Mouse (Mus musculus): ENCODE measurements around the gene Nectin2. TPM values are rescaled to one million over a fixed set of nuclear protein-coding genes. Genes with fewer than 3 reads are reported as not detected.

The Nectin2 gene
- polyA plus RNA-seq, 1 experiment from 2014 or later, result 34.4 TPM

- H3K4me2 ChIP-seq, result peak overlapping the region; percentile 98
- H3K36me3 ChIP-seq, result peaks cover 4% of the 10 kb centered on the region
- H3K27ac ChIP-seq, result peak overlapping the region; percentile 80
- peaks cover 75% of the 10 kb centered on the region for H3K4me1 ChIP-seq
- peak overlapping the region; percentile 70 for H3K4me3 ChIP-seq
- H3K27me3 ChIP-seq (replicated peaks), result no peaks in the 10 kb centered on the region; the same call in 1 of the 2 replicates
- no peaks in the 10 kb centered on the region for H3K9me3 ChIP-seq (replicated peaks)
- H3K9ac ChIP-seq, result peak overlapping the region; percentile 83
- WGBS (ENCODE audit: insufficient replicate concordance), result 1% methylated on average over 32 of the region's 32 CpGs
- no peak for ATAC-seq
Observed at GRCm38 (mm10) chr7:19748219-19749195, 1.8 kb downstream of the Nectin2 start.

DNA sequence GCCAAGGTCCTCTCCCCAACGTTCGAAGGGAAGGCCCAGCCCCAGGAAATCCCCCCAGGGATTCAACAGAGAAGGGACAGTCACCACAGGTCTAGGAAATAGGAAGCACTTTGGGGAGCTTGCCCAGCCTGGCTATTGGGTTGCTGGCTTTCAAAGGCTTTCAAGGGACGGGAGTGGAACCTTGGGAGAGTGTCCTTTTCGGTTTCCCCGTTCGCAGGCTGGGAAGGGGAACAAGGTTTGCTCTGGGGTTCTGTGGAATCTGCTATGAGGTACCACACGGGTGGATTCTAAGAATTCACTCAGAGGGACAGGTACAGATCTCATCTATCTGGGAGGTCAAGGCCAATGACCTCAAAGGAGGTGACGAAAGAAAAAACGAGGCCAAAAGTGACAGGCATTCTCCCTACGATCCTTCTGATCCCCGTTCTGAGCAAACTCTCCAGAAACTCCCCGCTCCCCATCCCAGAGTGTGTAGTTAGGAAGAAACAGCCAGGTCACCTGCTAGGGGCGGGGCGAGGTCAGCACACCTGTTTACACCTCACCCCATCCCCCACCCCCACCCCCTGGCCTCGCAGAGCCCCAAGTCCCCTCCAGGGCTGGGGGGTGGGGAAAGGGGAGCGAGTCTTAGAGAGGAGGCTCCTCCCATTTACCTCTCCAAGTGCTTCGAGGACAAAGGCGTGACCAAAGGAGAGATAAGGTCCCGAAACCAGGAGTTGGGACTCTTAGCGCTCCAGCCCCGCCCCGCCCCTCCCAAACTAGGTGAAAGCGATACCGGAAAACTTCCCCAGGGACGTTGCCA lies 2.7 kb downstream of the Nectin2 start:
- 5% methylated on average over 25 of the region's 25 CpGs for WGBS (ENCODE audit: insufficient replicate concordance)
- Histone ChIP-seq H3K4me3 (peak overlapping the region; percentile 70), H3K4me1 (peaks cover 81% of the 10 kb centered on the region), H3K9ac (peak overlapping the region; percentile 83), H3K4me2 (peak overlapping the region; percentile 98), H3K9me3 (replicated peaks) (no peaks in the 10 kb centered on the region), H3K27me3 (replicated peaks) (no peaks in the 10 kb centered on the region; the same call in 1 of the 2 replicates), H3K27ac (peak overlapping the region; percentile 50), H3K36me3 (peaks cover 8% of the 10 kb centered on the region)
- no peak for ATAC-seq

DNA sequence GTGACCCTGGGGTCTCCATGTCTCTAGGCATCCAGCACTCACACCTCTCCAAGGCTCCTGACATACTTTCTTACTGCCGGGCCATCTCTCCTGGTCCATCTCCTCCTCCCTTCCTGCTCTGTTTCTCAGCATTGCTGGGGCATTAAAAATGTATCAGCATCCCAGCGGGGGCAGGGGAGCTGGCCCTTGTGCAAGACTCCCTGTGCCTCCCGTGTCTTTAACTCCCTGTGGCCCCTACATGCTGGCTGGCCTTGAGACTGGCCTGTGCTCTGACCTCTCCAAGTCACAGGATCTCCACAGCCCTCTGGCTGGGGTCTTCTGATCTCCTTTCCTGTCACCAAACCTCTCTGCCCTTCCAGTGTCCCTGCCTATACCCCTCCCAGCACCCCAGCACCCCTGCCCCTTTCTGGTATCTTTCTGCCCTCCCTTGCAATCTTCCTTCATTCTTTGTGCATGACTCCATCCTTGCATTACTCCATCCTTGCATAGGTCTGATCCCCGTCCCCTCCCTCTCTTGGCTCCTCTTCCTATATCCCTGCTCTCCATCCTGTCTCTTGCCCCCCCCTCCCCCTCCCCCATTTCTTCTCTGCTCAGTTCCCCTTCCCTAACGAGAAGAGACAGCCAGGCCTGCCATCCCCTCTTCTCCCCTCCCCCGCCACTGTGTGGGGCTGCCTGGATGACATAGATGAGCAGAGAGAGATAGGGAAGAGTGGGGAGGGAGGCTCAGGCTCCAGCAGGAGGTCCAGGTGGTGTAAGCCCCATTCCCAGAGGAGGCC lies 3.7 kb downstream of the Nectin2 start:
- ATAC-seq, result no peak
- Histone ChIP-seq H3K9me3 (replicated peaks) (no peaks in the 10 kb centered on the region), H3K4me2 (peak overlapping the region; percentile 98), H3K27ac (peak overlapping the region; percentile 41; the same call in 1 of the 2 replicates), H3K4me1 (peaks cover 91% of the 10 kb centered on the region), H3K36me3 (peaks cover 8% of the 10 kb centered on the region), H3K4me3 (0 out of 2 replicates have a peak overlapping the region, but pooled peaks have one; percentile 6), H3K9ac (no peak overlapping the region), H3K27me3 (replicated peaks) (no peaks in the 10 kb centered on the region; the same call in 1 of the 2 replicates)
- 42% methylated on average over 6 of the region's 6 CpGs for WGBS (ENCODE audit: insufficient replicate concordance)

GRCm38 (mm10) chr7:19745971-19746370 lies 4.3 kb downstream of the Nectin2 start:
- Histone ChIP-seq H3K4me3 (no peak overlapping the region), H3K4me1 (peaks cover 94% of the 10 kb centered on the region), H3K27me3 (replicated peaks) (no peaks in the 10 kb centered on the region; the same call in 1 of the 2 replicates), H3K36me3 (peaks cover 8% of the 10 kb centered on the region), H3K27ac (no peak overlapping the region), H3K9me3 (replicated peaks) (no peaks in the 10 kb centered on the region), H3K9ac (no peak overlapping the region), H3K4me2 (no peak overlapping the region)
- WGBS (ENCODE audit: insufficient replicate concordance), result 76% methylated on average over 8 of the region's 10 CpGs
- no peak for ATAC-seq

DNA sequence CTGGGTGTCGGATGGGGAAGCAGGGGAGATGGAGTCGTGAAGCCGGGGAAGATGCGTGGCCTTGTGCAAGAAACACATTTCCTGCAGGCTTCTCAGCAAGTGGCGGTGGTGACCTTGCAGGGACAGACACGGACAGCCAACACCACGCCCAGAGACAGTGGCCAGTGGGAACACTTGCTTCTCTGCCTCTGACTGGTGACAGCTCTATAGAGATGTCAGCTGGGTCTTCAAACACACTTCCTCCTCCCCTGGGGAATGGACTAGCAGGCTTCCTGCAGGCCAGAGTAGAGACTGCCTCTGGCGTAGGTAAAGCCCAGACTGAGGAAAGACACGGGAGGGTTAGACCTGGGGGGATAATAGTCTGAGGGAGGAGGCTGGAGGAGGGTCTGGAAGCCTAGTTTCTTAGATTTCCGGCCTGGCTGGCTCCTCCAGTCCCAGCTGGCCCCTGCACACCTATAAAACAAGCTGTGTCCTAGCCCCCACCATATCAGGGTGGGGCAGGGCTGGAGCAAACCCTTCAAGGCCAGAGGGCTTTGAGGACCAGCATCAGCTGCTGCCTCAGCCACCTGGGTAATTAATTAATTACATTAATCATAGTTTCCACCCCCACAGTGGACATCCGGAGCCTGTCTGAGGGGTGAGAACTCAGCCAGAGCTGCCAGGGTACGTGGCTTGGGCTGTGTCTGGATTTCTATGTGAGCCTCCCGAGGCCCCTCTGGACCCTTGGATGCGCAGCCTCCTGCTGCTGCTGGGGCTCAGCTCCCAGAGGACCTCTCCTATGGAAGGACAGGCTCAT lies 5.5 kb downstream of the Nectin2 start:
- Histone ChIP-seq H3K4me3 (no peak overlapping the region), H3K27me3 (replicated peaks) (no peaks in the 10 kb centered on the region; the same call in 1 of the 2 replicates), H3K9me3 (replicated peaks) (no peaks in the 10 kb centered on the region), H3K36me3 (peaks cover 17% of the 10 kb centered on the region), H3K4me1 (peaks cover 87% of the 10 kb centered on the region), H3K9ac (no peak overlapping the region), H3K4me2 (peak overlapping the region; percentile 9; the same call in 1 of the 2 replicates), H3K27ac (peak overlapping the region; percentile 57)
- no peak for ATAC-seq
- 54% methylated on average over 14 of the region's 14 CpGs for WGBS (ENCODE audit: insufficient replicate concordance)

DNA sequence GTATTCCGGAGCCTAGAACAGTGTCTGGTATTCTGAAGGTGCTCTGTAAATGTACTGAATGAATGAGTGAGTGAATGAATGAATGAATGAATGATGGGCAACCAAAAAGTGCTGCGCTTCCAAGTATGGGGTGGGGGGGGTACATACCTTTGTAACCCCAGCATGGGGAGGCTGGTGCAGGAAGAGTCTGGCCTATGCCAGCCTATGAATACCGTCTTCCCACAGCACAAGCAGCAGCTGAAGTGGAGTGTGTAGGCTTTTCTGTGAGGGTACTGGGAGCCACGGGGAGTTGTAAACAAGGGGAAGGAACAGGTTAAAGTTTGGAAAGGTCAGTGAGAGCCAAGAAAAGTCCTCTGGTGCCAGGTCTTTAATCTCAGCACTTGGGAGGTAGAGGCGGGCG lies 6.5 kb downstream of the Nectin2 start:
- Histone ChIP-seq H3K36me3 (peaks cover 17% of the 10 kb centered on the region), H3K27me3 (replicated peaks) (no peaks in the 10 kb centered on the region; the same call in 1 of the 2 replicates), H3K4me2 (no peak overlapping the region), H3K9me3 (replicated peaks) (no peaks in the 10 kb centered on the region), H3K9ac (no peak overlapping the region), H3K4me3 (no peak overlapping the region), H3K27ac (no peak overlapping the region; the same call in 1 of the 2 replicates), H3K4me1 (peaks cover 77% of the 10 kb centered on the region)
- WGBS (ENCODE audit: insufficient replicate concordance), result 76% methylated on average over 6 of the region's 6 CpGs
- ATAC-seq, result no peak

DNA sequence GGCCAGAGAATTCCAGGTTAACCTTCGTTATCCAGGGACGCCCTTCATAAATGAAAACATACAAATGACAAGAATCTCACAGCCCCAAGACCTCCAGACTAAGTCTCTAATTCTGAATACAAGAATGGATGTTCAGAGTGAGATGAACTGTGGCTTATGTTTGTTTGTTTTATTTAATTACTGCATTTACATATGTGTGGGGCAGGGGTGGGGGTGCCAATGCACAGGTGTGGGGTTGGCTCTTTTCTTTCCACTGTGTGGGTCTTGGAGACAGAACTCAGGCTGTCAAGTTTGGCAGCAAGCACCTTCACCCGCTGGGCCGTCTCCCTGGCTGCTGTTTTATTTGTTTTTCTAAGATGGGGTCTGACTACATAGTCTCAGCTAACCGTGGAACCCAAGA lies 7.8 kb downstream of the Nectin2 start:
- WGBS (ENCODE audit: insufficient replicate concordance), result 72% methylated on average over 5 of the region's 5 CpGs
- H3K9me3 ChIP-seq (replicated peaks), result no peaks in the 10 kb centered on the region
- no peak for ATAC-seq
- H3K4me3 ChIP-seq, result no peak overlapping the region
- no peaks in the 10 kb centered on the region; the same call in 1 of the 2 replicates for H3K27me3 ChIP-seq (replicated peaks)
- H3K4me1 ChIP-seq, result peaks cover 72% of the 10 kb centered on the region
- peaks cover 25% of the 10 kb centered on the region for H3K36me3 ChIP-seq
- H3K4me2 ChIP-seq, result no peak overlapping the region
- no peak overlapping the region for H3K9ac ChIP-seq
- peak overlapping the region; percentile 8; the same call in 1 of the 2 replicates for H3K27ac ChIP-seq

DNA sequence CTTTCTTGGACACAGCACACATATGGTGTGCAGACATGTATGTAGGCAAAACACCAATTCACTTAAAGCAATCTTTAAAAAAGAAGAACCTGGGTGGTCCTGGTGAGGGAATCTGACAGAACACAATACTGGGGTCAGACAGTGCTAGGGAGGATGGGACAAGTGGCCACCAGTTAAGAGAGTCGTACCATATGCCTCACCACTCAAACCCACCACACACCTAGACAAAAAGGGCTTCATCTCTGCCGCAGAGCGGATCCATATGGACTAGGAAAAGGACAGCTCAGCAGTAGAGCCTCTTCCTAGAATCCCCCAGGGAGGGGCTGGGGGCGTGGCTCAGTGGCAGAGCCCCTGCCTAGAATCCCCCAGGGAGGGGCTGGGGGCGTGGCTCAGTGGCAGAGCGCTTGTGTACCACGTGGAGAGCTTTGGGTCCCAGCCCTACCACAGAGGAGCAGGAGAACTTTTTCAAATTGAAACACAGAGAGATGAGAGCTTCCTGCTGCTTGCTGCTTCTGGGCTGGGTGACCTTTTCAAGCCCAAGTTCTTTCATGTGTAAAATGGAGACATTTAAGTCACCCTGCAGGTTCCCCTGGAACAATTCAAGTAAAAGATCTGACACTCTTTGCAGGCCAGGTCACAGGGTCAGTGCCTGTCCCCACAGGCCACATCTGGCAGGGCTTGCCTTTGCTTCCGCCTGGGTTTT lies 8.8 kb downstream of the Nectin2 start:
- WGBS (ENCODE audit: insufficient replicate concordance), result 26% methylated on average over 8 of the region's 8 CpGs
- Histone ChIP-seq H3K9me3 (replicated peaks) (no peaks in the 10 kb centered on the region), H3K27me3 (replicated peaks) (no peaks in the 10 kb centered on the region; the same call in 1 of the 2 replicates), H3K9ac (0 out of 2 replicates have a peak overlapping the region, but pooled peaks have one; percentile 15), H3K27ac (peak overlapping the region; percentile 61), H3K4me3 (no peak overlapping the region), H3K4me1 (peaks cover 72% of the 10 kb centered on the region), H3K4me2 (peak overlapping the region; percentile 16; the same call in 1 of the 2 replicates), H3K36me3 (peaks cover 33% of the 10 kb centered on the region)
- ATAC-seq, result peak; percentile 25; the same call in 1 of the 2 replicates

DNA sequence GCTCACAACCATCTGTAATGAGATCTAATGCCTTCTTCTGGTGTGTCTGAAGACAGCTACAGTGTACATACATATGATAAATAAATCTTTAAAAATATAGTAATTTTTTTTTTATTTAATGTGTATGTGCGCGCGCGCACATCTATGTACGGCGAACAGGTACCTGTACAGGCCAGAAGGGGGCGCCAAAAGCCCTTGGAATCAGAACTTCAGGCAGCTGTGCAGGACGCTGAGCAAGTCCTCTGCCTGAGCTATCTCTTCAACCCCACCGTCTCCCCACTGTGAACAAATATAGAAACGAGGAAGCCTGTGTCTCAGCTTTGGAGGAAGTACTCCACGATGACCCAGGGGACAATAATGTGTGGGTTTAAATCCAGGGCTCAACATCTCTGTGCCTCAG lies 10.0 kb downstream of the Nectin2 start:
- H3K27me3 ChIP-seq (replicated peaks), result no peaks in the 10 kb centered on the region
- H3K4me3 ChIP-seq, result no peak overlapping the region
- peaks cover 39% of the 10 kb centered on the region for H3K36me3 ChIP-seq
- no peak overlapping the region for H3K4me2 ChIP-seq
- no peaks in the 10 kb centered on the region for H3K9me3 ChIP-seq (replicated peaks)
- no peak overlapping the region for H3K27ac ChIP-seq
- ATAC-seq, result no peak
- no peak overlapping the region for H3K9ac ChIP-seq
- WGBS (ENCODE audit: insufficient replicate concordance), result 68% methylated on average over 11 of the region's 11 CpGs
- H3K4me1 ChIP-seq, result peaks cover 72% of the 10 kb centered on the region

- no peak overlapping the region for H3K9ac ChIP-seq
- 83% methylated on average over 3 of the region's 3 CpGs for WGBS (ENCODE audit: insufficient replicate concordance)
- ATAC-seq, result no peak
- no peaks in the 10 kb centered on the region for H3K27me3 ChIP-seq (replicated peaks)
- no peaks in the 10 kb centered on the region for H3K9me3 ChIP-seq (replicated peaks)
- H3K27ac ChIP-seq, result no peak overlapping the region
- no peak overlapping the region for H3K4me3 ChIP-seq
- peaks cover 48% of the 10 kb centered on the region for H3K36me3 ChIP-seq
- H3K4me2 ChIP-seq, result no peak overlapping the region
- peaks cover 66% of the 10 kb centered on the region for H3K4me1 ChIP-seq
Observed at GRCm38 (mm10) chr7:19738771-19739170, 11.5 kb downstream of the Nectin2 start.
